Mouse (Mus musculus) liver, embryonic 11.5 days (tissue): ENCODE results near the gene Emc1. TPM values are rescaled to one million over a fixed set of nuclear protein-coding genes. Genes with fewer than 3 reads are reported as not detected.
A peak's percentile ranks its signal among the peaks of the same experiment; 100 is the strongest.

ENCODE experiments used
- ATAC-seq: fragments of 200-750 bp; cut with Nextera tagmentation; replicated peaks from 2 replicates; pipeline ENCODE4 v1.8.0; 2017; ENCODE audit warnings: moderate number of reproducible peaks, mild to moderate bottlenecking, moderate TSS enrichment, moderate library complexity; ENCODE audit not compliant: low FRiP score
- DNase-seq: peaks from one replicate; pipeline ENCODE4 v3.0.0-alpha.2; 2017; ENCODE audit warnings: low spot score
- H3K27ac ChIP-seq: fragments of 300-500 bp; sonication (generic); 2 replicates; pipeline ENCODE4 v1.5.1; 2014; ENCODE audit warnings: mild to moderate bottlenecking, low read depth, low read length, control low read depth
- H3K27me3 ChIP-seq: fragments of 300-500 bp; sonication (generic); replicated peaks from 2 replicates; pipeline ENCODE4 v1.6.1; 2014; ENCODE audit warnings: low read length, mixed read lengths; ENCODE audit not compliant: control insufficient read depth, insufficient read depth
- H3K36me3 ChIP-seq: fragments of 300-500 bp; sonication (generic); 2 replicates; pipeline ENCODE4 v1.6.1; 2014; ENCODE audit warnings: mild to moderate bottlenecking, low read length, moderate library complexity, mixed read lengths; ENCODE audit not compliant: control insufficient read depth, insufficient read depth
- H3K4me1 ChIP-seq: fragments of 300-500 bp; sonication (generic); replicated peaks from 2 replicates; pipeline ENCODE4 v1.6.1; 2014; ENCODE audit warnings: low read length, mixed read lengths; ENCODE audit not compliant: control insufficient read depth, insufficient read depth
- H3K4me2 ChIP-seq: fragments of 300-500 bp; sonication (generic); 2 replicates; pipeline ENCODE4 v1.6.1; 2014; ENCODE audit warnings: mild to moderate bottlenecking, control low read depth, moderate library complexity
- H3K4me3 ChIP-seq: fragments of 300-500 bp; sonication (generic); 2 replicates; pipeline ENCODE4 v1.5.1; 2014; ENCODE audit warnings: low read depth, low read length, control low read depth
- H3K9ac ChIP-seq: fragments of 300-500 bp; sonication (generic); 2 replicates; pipeline ENCODE4 v1.6.1; 2014; ENCODE audit warnings: low read depth, low read length, control low read depth
- H3K9me3 ChIP-seq: fragments of 300-500 bp; sonication (generic); 2 replicates; pipeline ENCODE4 v1.6.1; 2016; ENCODE audit warnings: low read length, inconsistent platforms, mixed read lengths; ENCODE audit not compliant: control insufficient read depth
- WGBS: fragments of 180-500 bp; shearing (Covaris S2); extraction: QIAGEN DNeasy Blood & Tissue Kit; methylation state at CpG from one replicate; pipeline ENCODE4 v1.1.7; 2014; 5-methylcytosine and 5-hydroxymethylcytosine counted together
- microRNA-seq: library from miRNA; unstranded; fragments of <30 nt; microRNA quantifications from one replicate; pipeline ENCODE4, GENCODE M21; 2017; ENCODE audit warnings: borderline number of aligned reads
- polyA plus RNA-seq: library from polyadenylated mRNA; unstranded; fragments of >200 nt; fragmentation: Nextera tagmentation; extraction: Ambion mirVana; gene quantifications from 2 replicates; pipeline ENCODE4 v1.2.1, GENCODE M21; 2014

The Emc1 gene
- polyA plus RNA-seq, 1 experiment from 2014 or later = 32.9 TPM

DNA sequence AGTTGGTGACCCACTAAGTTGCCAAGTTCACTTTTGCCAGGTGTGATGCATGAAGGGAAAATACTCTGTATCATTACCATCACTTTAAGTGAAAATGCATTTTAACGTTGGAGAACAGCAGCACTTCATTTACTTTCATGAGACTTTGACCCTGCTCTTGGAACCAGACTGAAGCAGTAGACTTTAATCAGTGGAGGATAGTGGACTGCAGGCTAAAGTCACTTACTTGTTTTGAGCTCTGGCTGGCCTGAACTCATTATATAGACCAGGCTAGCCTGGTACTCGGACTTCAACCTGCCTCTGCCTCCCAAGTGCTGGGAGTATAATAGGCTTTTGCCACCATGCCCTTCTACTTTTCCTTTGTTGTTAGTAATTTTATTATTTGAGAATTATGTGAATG is 70.9 kb downstream of the Emc1 start:
- DNase-seq = no peak

More for the DNA sequence above, 70.9 kb downstream of the Emc1 start:
- no peak for ATAC-seq
- H3K4me3 ChIP-seq = no peak overlapping the region
- no peak overlapping the region for H3K9ac ChIP-seq
- H3K27me3 ChIP-seq = no peaks in the 10 kb centered on the region
- H3K9me3 ChIP-seq = no peaks in the 10 kb centered on the region
- WGBS = 75% methylated on average over 2 of the region's 2 CpGs
- no peaks in the 10 kb centered on the region for H3K4me1 ChIP-seq
- H3K27ac ChIP-seq = no peak overlapping the region
- peaks cover 79% of the 10 kb centered on the region for H3K36me3 ChIP-seq
- no peak overlapping the region for H3K4me2 ChIP-seq

Small RNAs within 50 kb of the gene (microRNA-seq; reads per million reads assigned to microRNA genes)
- gene Gm24245 (32.4 reads per million, percentile 37 among the genes with 10 or more reads in this experiment), gene Gm25732 (11.6 reads per million, percentile 24 among the genes with 10 or more reads in this experiment)

Other genes starting within 250 kb of the Emc1 start
- 541 and 564 TPM in 2 replicates for gene Minos1, start 221.5 kb upstream of the Emc1 start, polyA plus RNA-seq
- 250 and 257 TPM in 2 replicates for gene Capzb, start 159.7 kb upstream of the Emc1 start, polyA plus RNA-seq
- gene Pqlc2, start 41.9 kb upstream of the Emc1 start, polyA plus RNA-seq = 13.8 and 15.5 TPM in 2 replicates
- 68.4 and 72.7 TPM in 2 replicates for gene Akr7a5, start 41.8 kb upstream of the Emc1 start, polyA plus RNA-seq
- 241 and 259 TPM in 2 replicates for gene Mrto4, start within 50 bp of the Emc1 start, polyA plus RNA-seq
- 79.0 and 86.9 TPM in 2 replicates for gene Ubr4, start within 50 bp of the Emc1 start, polyA plus RNA-seq
- gene Iffo2, start 178.0 kb downstream of the Emc1 start, polyA plus RNA-seq = 1.8 and 2.2 TPM in 2 replicates